Mouse (Mus musculus) lung, postnatal 0 days (tissue): ENCODE results near the gene Olfr1199.

Experiments
- CTCF ChIP-seq: IDR thresholded peaks from 2 replicates; pipeline ENCODE4 v1.5.1; 2016; ENCODE audit warnings: antibody characterized with exemption, mild to moderate bottlenecking
- EP300 ChIP-seq: IDR thresholded peaks from 2 replicates; pipeline ENCODE4 v1.6.1; 2016; ENCODE audit warnings: antibody characterized with exemption, mild to moderate bottlenecking, control low read depth

DNA sequence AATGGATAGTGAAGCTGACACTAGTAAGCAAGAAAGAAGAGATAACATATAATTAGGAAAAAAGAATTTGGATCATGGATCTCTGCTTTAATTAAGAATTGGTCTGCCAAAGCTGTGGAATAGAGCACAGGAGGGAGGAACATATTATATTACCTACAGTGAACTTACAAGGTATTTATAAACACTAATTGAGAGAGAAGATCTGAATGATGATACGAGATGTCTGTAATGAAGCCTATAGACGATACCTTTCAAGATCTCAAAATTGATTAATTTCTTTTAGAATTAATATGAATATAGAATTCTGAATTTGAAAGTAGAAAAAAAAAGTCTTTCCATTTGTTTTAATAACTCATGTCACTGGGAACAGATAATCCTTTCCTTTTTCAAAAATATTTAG lies at the start of gene Olfr1199:
- TF ChIP-seq CTCF (no peak), EP300 (no peak)
